Mouse (Mus musculus) inflammation-experienced regulatory T-cells, adult 6 months (primary cell): Measurements from ENCODE around the gene Amn. TPM values are rescaled to one million over a fixed set of nuclear protein-coding genes. Genes with fewer than 3 reads are reported as not detected.

ENCODE experiments used
- ATAC-seq: one replicate; pipeline ENCODE4 v1.8.0; 2017
- polyA plus RNA-seq, 3 experiments: library from polyadenylated mRNA; unstranded; fragments of 100-300 nt; shearing (Covaris generic); gene quantifications; one replicate each; pipeline ENCODE4 v1.2.1; 2017

Gene Amn
- polyA plus RNA-seq, 3 experiments from 2014 or later = not detected

GRCm38 (mm10) chr12:111324949-111325348 is 54.1 kb downstream of the Amn start:
- no peak for ATAC-seq

GRCm38 (mm10) chr12:111325744-111326424 is 55.0 kb downstream of the Amn start:
- no peak for ATAC-seq

Other genes starting within 250 kb of the Amn start
- 10 to 100 TPM; 13.6 to 19.7 (median 14.7) TPM for gene Rcor1, start 231.7 kb upstream of the Amn start, polyA plus RNA-seq
- gene Traf3, start 104.7 kb upstream of the Amn start, polyA plus RNA-seq = 10 to 100 TPM; 12.6 to 15.8 (median 13.7) TPM
- gene 4930595D18Rik, start 86.6 kb upstream of the Amn start, polyA plus RNA-seq = 1 to 10 TPM in 2 of 3 experiments, not detected in 1; 1.4 to 1.5 TPM
- gene Cdc42bpb, start 106.6 kb downstream of the Amn start, polyA plus RNA-seq = 1 to 10 TPM in 1 of 3 experiments, under 1 TPM in 2; 0.19 to 1.3 (median 0.67) TPM
- gene Lbhd2, start 135.7 kb downstream of the Amn start, polyA plus RNA-seq = 1 to 10 TPM in 1 of 3 experiments, not detected in 2; 3.5 TPM
- gene Exoc3l4, start 145.9 kb downstream of the Amn start, polyA plus RNA-seq = not detected
- gene Tnfaip2, start 171.4 kb downstream of the Amn start, polyA plus RNA-seq = not detected
- gene Gm266, start 214.7 kb downstream of the Amn start, polyA plus RNA-seq = not detected